ENCODE assay signal across 18 mouse cellular contexts in the genomic region with DNA sequence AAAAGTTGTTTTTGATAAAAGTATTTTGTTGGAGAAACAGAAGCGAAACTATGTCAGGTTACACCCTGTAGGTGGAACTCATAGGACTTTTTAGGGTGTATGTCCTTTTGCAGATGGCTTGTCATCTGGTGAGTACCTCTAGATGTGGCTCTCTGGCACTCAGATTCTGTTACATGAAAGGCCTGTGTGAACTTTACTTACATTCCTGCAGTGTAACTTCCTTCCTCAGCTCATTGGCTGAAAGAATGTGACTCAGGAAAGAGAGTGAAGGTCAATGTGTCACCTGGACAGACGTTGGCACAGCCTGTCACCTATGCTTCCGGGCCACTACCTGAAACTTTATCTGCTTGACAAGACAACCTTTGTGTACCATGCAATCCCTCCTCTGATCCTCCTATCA. TPM values are rescaled to one million over a fixed set of nuclear protein-coding genes. Genes with fewer than 3 reads are reported as not detected.
"Had no signal": no experiment of that assay in that cellular context is flagged by ENCODE, and none has a peak within 500 bp of the region (broad histone marks: within the 10 kb centered on the region; RNA-seq: fewer than 3 reads in every experiment).

No protein-coding gene starts in this region.

- DNase-seq: gastrocnemius, adult 2 months; gastrocnemius, postnatal 10 days; gastrocnemius, postnatal 25 days; heart, adult 18-20 months; heart, postnatal 14 days; heart, postnatal 36 days; kidney, adult 2 months; kidney, adult 9 months; kidney, postnatal 14 days; kidney, postnatal 36 days; layer of hippocampus, adult 9-11 months; layer of hippocampus, postnatal 36 days; left cerebral cortex, postnatal 4 days had no signal

- ATAC-seq: hindbrain, postnatal 0 days; inflammation-experienced regulatory T-cells, adult 6 months; intestine, embryonic 15.5 days; intestine, postnatal 0 days; liver, embryonic 12.5 days had no signal

RNA-seq across cellular contexts. Expression of gene A630001G21Rik, which starts 33.9 kb away (rescaled TPM):
- total RNA-seq: hindbrain, postnatal 0 days had no signal
